Mouse (Mus musculus) heart, adult 2 months (tissue): ENCODE results near the gene Csnk2a1.
A peak's percentile ranks its signal among the peaks of the same experiment; 100 is the strongest.

Source experiments
- CTCF ChIP-seq: fragments of 200-600 bp; IDR thresholded peaks from 2 replicates; pipeline ENCODE4 v1.8.1; 2022; ENCODE audit warnings: antibody characterized with exemption, mild to moderate bottlenecking, moderate library complexity
- EP300 ChIP-seq: fragments of 200-500 bp; IDR thresholded peaks from 2 replicates; pipeline ENCODE4 v1.6.1; 2011; ENCODE audit warnings: low read depth, low read length, control low read depth; ENCODE audit not compliant: insufficient read depth

DNA sequence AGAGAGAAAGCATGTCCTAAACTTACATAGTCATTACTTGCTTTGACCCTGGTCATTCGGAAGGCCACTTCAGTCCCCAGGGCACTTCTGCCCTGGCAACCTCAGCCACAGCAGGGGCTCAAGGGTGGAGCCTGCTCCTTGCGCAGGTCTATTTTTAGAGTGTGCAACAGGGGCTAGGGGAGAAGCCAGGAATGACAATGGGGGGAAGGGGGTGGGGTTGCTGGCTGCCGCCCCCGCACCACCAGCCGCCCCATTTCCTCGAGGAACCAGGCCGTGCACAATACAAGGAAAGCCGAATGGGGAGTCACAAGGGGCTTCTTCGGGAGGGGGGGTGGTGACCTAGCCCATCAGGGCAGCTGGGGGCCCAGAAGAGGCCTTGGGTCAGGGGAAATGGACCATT lies 37.0 kb upstream of the Csnk2a1 start:
- TF ChIP-seq EP300 (peak; percentile 79; the same call in 1 of the 2 replicates), CTCF (no peak)
